14 mouse cellular contexts compared by ENCODE assay signal in genomic region chr7:142089648-142090447, GRCm38 (mm10). TPM values are rescaled to one million over a fixed set of nuclear protein-coding genes. Genes with fewer than 3 reads are reported as not detected.
A peak's percentile ranks its signal among the peaks of the same experiment; 100 is the strongest.
DNase-seq lines count a peak whose midpoint lies in the region; ATAC-seq lines count a peak whose summit lies in the region.
"Had no signal": no experiment of that assay in that cellular context is flagged by ENCODE, and none has a peak within 500 bp of the region (broad histone marks: within the 10 kb centered on the region; RNA-seq: fewer than 3 reads in every experiment).

No protein-coding gene starts in this region.

- ATAC-seq in heart, embryonic 14.5 days (ENCODE audit: insufficient number of reproducible peaks, insufficient read depth, low FRiP score, low read depth) = no peak
- ATAC-seq in forebrain, embryonic 15.5 days (replicated peaks) = no peak
- no peak for ATAC-seq in midbrain, embryonic 11.5 days (ENCODE audit: low FRiP score)

- H3K4me1 ChIP-seq in heart, embryonic 14.5 days (ENCODE audit: control insufficient read depth in 2 of 2, insufficient read depth in 2 of 2, low read length in 2 of 2) = peaks cover 55 to 80% of the 10 kb centered on the region in 2 experiments
- peaks cover 72% of the 10 kb centered on the region for H3K4me1 ChIP-seq in forebrain, embryonic 15.5 days
- H3K4me1 ChIP-seq in midbrain, embryonic 11.5 days (ENCODE audit: control insufficient read depth, insufficient read depth, low read length) = peaks cover 53% of the 10 kb centered on the region

- 46% methylated on average over 17 of the region's 17 CpGs for WGBS in heart, embryonic 14.5 days
- WGBS in forebrain, embryonic 15.5 days = 50% methylated on average over 17 of the region's 17 CpGs
- WGBS in midbrain, embryonic 11.5 days = 59% methylated on average over 17 of the region's 17 CpGs

- peak overlapping the region; percentile 9 for H3K9ac ChIP-seq in heart, embryonic 14.5 days (ENCODE audit: low read length)
- peak overlapping the region; percentile 14 for H3K9ac ChIP-seq in forebrain, embryonic 15.5 days (replicated peaks)
- peak overlapping the region; percentile 45 for H3K9ac ChIP-seq in midbrain, embryonic 11.5 days (ENCODE audit: low read length)
- H3K9ac ChIP-seq: limb, embryonic 15.5 days had no signal

- no peaks in the 10 kb centered on the region for H3K9me3 ChIP-seq in heart, embryonic 14.5 days (ENCODE audit: control insufficient read depth, low read length)
- no peaks in the 10 kb centered on the region for H3K9me3 ChIP-seq in forebrain, embryonic 15.5 days
- H3K9me3 ChIP-seq in midbrain, embryonic 11.5 days (ENCODE audit: control insufficient read depth, low read length) = no peaks in the 10 kb centered on the region
- H3K9me3 ChIP-seq: limb, embryonic 15.5 days had no signal

- DNase-seq in heart, postnatal 4 days = no peak
- peak; percentile 65 for DNase-seq in cerebellum, adult 9-11 months
- no peak for DNase-seq in midbrain, embryonic 11.5 days (ENCODE audit: low spot score, missing footprints)
- DNase-seq in urinary bladder, adult 2 months (ENCODE audit: low spot score) = no peak
- DNase-seq in lung, postnatal 25 days (ENCODE audit: low spot score) = no peak
- no peak for DNase-seq in testis, postnatal 10 days (ENCODE audit: low spot score)
- DNase-seq: thymus, postnatal 14 days had no signal

- H3K36me3 ChIP-seq in heart, embryonic 14.5 days (ENCODE audit: control insufficient read depth, insufficient read depth, low read length) = peaks cover 35% of the 10 kb centered on the region
- peaks cover 34% of the 10 kb centered on the region for H3K36me3 ChIP-seq in forebrain, embryonic 15.5 days
- peaks cover 4% of the 10 kb centered on the region for H3K36me3 ChIP-seq in midbrain, embryonic 11.5 days (ENCODE audit: control insufficient read depth, insufficient read depth, low read length)
- H3K36me3 ChIP-seq: limb, embryonic 15.5 days had no signal

- peak overlapping the region in 1 of 2 experiments; percentile 26; a peak in 3 of 4 replicates for H3K27ac ChIP-seq in heart, embryonic 14.5 days (replicated peaks in 1 of 2; ENCODE audit: control insufficient read depth in 1 of 2, insufficient read depth in 1 of 2, low read depth in 2 of 2, low read length in 2 of 2)
- peak overlapping the region; percentile 70 for H3K27ac ChIP-seq in forebrain, embryonic 15.5 days (replicated peaks)
- H3K27ac ChIP-seq in midbrain, embryonic 11.5 days (ENCODE audit: low read depth, low read length) = peak overlapping the region; percentile 68
- H3K27ac ChIP-seq: limb, embryonic 15.5 days had no signal

- H3K4me3 ChIP-seq in heart, embryonic 14.5 days (ENCODE audit: control insufficient read depth in 1 of 2, insufficient read depth in 1 of 2, low read depth in 1 of 2, low read length in 2 of 2) = no peak overlapping the region
- H3K4me3 ChIP-seq in forebrain, embryonic 15.5 days = no peak overlapping the region
- no peak overlapping the region for H3K4me3 ChIP-seq in midbrain, embryonic 11.5 days (ENCODE audit: low read depth, low read length)
- H3K4me3 ChIP-seq: limb, embryonic 15.5 days; myocyte had no signal

- H3K27me3 ChIP-seq in heart, embryonic 14.5 days (ENCODE audit: control insufficient read depth, insufficient read depth, low read length) = no peaks in the 10 kb centered on the region
- H3K27me3 ChIP-seq in forebrain, embryonic 15.5 days = no peaks in the 10 kb centered on the region
- H3K27me3 ChIP-seq in midbrain, embryonic 11.5 days (ENCODE audit: control insufficient read depth, insufficient read depth, low read length) = no peaks in the 10 kb centered on the region; the same call in 1 of the 2 replicates

- H3K4me2 ChIP-seq in heart, embryonic 14.5 days (ENCODE audit: low read length) = 0 out of 2 replicates have a peak overlapping the region, but pooled peaks have one; percentile 6
- 0 out of 2 replicates have a peak overlapping the region, but pooled peaks have one; percentile 18 for H3K4me2 ChIP-seq in forebrain, embryonic 15.5 days (replicated peaks)
- H3K4me2 ChIP-seq in midbrain, embryonic 11.5 days = no peak overlapping the region; the same call in 1 of the 2 replicates
- H3K4me2 ChIP-seq: limb, embryonic 15.5 days had no signal

RNA-seq across cellular contexts. Expression of gene Dusp8, which starts 5.8 kb away (rescaled TPM):
- polyA plus RNA-seq in heart, embryonic 14.5 days (2014; fragmentation: Nextera tagmentation; extraction: Ambion mirVana) = 13.3 and 16.7 TPM in 2 replicates
- total RNA-seq in heart, postnatal 4 days (2021) = 10 to 100 TPM; 37.7 to 43.0 TPM
- 90.8 and 93.5 TPM in 2 replicates for polyA plus RNA-seq in forebrain, embryonic 15.5 days (2015; fragmentation: Nextera tagmentation; extraction: Ambion mirVana)
- 14.5 and 15.7 TPM in 2 replicates for polyA plus RNA-seq in midbrain, embryonic 11.5 days (2014; fragmentation: Nextera tagmentation; extraction: Ambion mirVana)
- polyA plus RNA-seq in urinary bladder, adult 2 months (2012; rRNA removed) = 4.1 and 5.0 TPM in 2 replicates
- total RNA-seq: granulocyte monocyte progenitor cell, adult 5-6 weeks had no signal

RNA-seq across cellular contexts. Expression of gene Mob2, which starts 29.0 kb away (rescaled TPM):
- polyA plus RNA-seq in heart, embryonic 14.5 days (2014; fragmentation: Nextera tagmentation; extraction: Ambion mirVana) = 46.8 and 48.9 TPM in 2 replicates
- total RNA-seq in heart, postnatal 4 days (2021) = 10 to 100 TPM; 33.4 to 33.6 TPM
- 52.5 and 54.3 TPM in 2 replicates for polyA plus RNA-seq in forebrain, embryonic 15.5 days (2015; fragmentation: Nextera tagmentation; extraction: Ambion mirVana)
- polyA plus RNA-seq in midbrain, embryonic 11.5 days (2014; fragmentation: Nextera tagmentation; extraction: Ambion mirVana) = 59.2 and 60.2 TPM in 2 replicates
- 91.8 and 102 TPM in 2 replicates for polyA plus RNA-seq in urinary bladder, adult 2 months (2012; rRNA removed)

RNA-seq across cellular contexts. Expression of gene Gm45618, which starts 30.7 kb away (rescaled TPM):
- not detected in 2 replicates for polyA plus RNA-seq in heart, embryonic 14.5 days (2014; fragmentation: Nextera tagmentation; extraction: Ambion mirVana)
- not detected for total RNA-seq in heart, postnatal 4 days (2021)
- polyA plus RNA-seq in forebrain, embryonic 15.5 days (2015; fragmentation: Nextera tagmentation; extraction: Ambion mirVana) = 0.60 TPM in 1 of 2 replicates, not detected in the other
- polyA plus RNA-seq in midbrain, embryonic 11.5 days (2014; fragmentation: Nextera tagmentation; extraction: Ambion mirVana) = not detected in 2 replicates
- not detected in 2 replicates for polyA plus RNA-seq in urinary bladder, adult 2 months (2012; rRNA removed)
- total RNA-seq: granulocyte monocyte progenitor cell, adult 5-6 weeks had no signal
- polyA plus RNA-seq: large intestine, adult 2 months; limb, embryonic 15.5 days; myocyte; small intestine, adult 2 months had no signal

RNA-seq across cellular contexts. Expression of gene Gm39115, which starts 46.0 kb away (rescaled TPM):
- not detected in 2 replicates for polyA plus RNA-seq in heart, embryonic 14.5 days (2014; fragmentation: Nextera tagmentation; extraction: Ambion mirVana)
- total RNA-seq in heart, postnatal 4 days (2021) = not detected
- polyA plus RNA-seq in forebrain, embryonic 15.5 days (2015; fragmentation: Nextera tagmentation; extraction: Ambion mirVana) = not detected in 2 replicates
- not detected in 2 replicates for polyA plus RNA-seq in midbrain, embryonic 11.5 days (2014; fragmentation: Nextera tagmentation; extraction: Ambion mirVana)
- polyA plus RNA-seq in urinary bladder, adult 2 months (2012; rRNA removed) = not detected in 2 replicates
- total RNA-seq: granulocyte monocyte progenitor cell, adult 5-6 weeks had no signal
- polyA plus RNA-seq: large intestine, adult 2 months; limb, embryonic 15.5 days; myocyte; small intestine, adult 2 months had no signal

RNA-seq across cellular contexts. Expression of gene Gm45337, which starts 54.6 kb away (rescaled TPM):
- not detected in 2 replicates for polyA plus RNA-seq in heart, embryonic 14.5 days (2014; fragmentation: Nextera tagmentation; extraction: Ambion mirVana)
- total RNA-seq in heart, postnatal 4 days (2021) = not detected
- polyA plus RNA-seq in forebrain, embryonic 15.5 days (2015; fragmentation: Nextera tagmentation; extraction: Ambion mirVana) = not detected in 2 replicates
- polyA plus RNA-seq in midbrain, embryonic 11.5 days (2014; fragmentation: Nextera tagmentation; extraction: Ambion mirVana) = not detected in 2 replicates
- not detected in 2 replicates for polyA plus RNA-seq in urinary bladder, adult 2 months (2012; rRNA removed)
- total RNA-seq: granulocyte monocyte progenitor cell, adult 5-6 weeks had no signal
- polyA plus RNA-seq: large intestine, adult 2 months; limb, embryonic 15.5 days; myocyte; small intestine, adult 2 months had no signal
